Mouse (Mus musculus): ENCODE measurements at regions not wholly inside any gene's neighbourhood (a gene's known extent, or its start where the extent isn't known, plus 50 kb on each side); places are given as distances from the start of the nearest gene placed in this dataset.

DNA sequence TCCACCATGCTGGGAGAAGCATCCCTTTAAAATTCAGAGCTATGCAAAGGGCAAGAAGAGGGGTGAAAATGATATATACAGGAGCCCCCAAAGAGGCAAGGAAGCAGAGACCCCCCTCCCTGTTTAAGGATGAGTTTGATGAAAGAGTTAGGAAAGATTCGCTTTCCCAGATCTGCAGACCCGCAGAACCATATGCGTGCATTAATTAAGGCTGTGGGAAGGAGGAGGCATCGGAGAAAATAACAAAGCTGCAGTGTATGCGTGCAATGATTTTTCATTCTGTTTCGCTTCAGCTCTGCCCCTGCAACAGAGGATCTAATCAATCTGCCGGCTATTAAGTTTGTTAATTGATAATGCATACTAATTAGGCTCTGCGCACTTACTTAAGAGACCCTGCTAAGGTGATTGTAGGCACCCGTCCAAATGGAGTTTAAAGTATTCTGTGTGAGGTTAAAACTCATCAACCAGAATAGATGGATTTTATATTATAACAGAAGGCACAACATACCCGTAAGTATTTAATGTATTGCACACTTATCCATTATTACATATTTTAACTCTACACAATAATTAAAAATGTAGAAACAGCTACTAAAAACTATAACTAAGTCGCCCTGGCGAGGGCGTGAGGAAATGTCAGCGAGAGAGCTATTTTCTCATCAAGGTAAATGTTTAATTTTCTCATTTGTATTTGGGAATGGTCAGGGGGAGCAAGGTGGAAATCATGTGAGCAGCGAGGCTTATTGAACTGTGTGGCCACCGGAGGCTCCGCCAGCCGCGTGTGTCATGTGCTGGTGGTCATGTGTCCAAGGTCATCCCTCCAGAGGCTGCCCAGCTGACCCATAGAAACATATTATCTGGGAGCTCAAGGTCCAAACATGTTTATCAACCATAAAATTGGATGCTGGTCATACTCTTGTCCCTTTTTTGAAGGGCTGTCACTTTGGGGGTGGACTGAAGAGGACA, 143.2 kb upstream of the Tbca start:
- no peak for TF ChIP-seq CTCF (IDR thresholded peaks at IDR 0.05; ENCODE audit: borderline replicate concordance, extremely low read depth, insufficient read depth, insufficient read length)
- TF ChIP-seq POLR2A (IDR thresholded peaks at IDR 0.05; ENCODE audit: borderline replicate concordance, extremely low read depth, insufficient read depth, insufficient read length, poor library complexity, severe bottlenecking): no peak

All from brain, embryonic 14.5 days (tissue).